Mouse (Mus musculus): ENCODE measurements around the gene B230118H07Rik. TPM values are rescaled to one million over a fixed set of nuclear protein-coding genes. Genes with fewer than 3 reads are reported as not detected.

The B230118H07Rik gene
- total and polyA plus RNA-seq, 2 experiments from 2014 or later: 21.4 to 50.7 TPM

- Histone ChIP-seq H3K9ac (replicated peaks; ENCODE audit: low read length, poor library complexity, severe bottlenecking) (no peak overlapping the region), H3K36me3 (ENCODE audit: insufficient read depth, low read length) (no peaks in the 10 kb centered on the region), H3K4me2 (ENCODE audit: low read depth, low read length, poor library complexity, severe bottlenecking) (no peak overlapping the region), H3K27me3 (ENCODE audit: insufficient read depth, low read length) (no peaks in the 10 kb centered on the region), H3K27ac (ENCODE audit: low read depth, low read length) (no peak overlapping the region), H3K4me1 (ENCODE audit: insufficient read depth, low read length) (no peaks in the 10 kb centered on the region), H3K4me3 (ENCODE audit: low read depth, low read length) (no peak overlapping the region), H3K9me3 (ENCODE audit: low read length) (no peaks in the 10 kb centered on the region)
- 34% methylated on average over 8 of the region's 8 CpGs for WGBS
- TF ChIP-seq CTCF (IDR thresholded peaks at IDR 0.05): no peak
- ATAC-seq (ENCODE audit: low FRiP score) (no peak), DNase-seq (ENCODE audit: low spot score) (peak; percentile 41)
Observed at GRCm38 (mm10) chr2:101591356-101591755, 58.0 kb downstream of the B230118H07Rik start.

GRCm38 (mm10) chr2:101581418-101581817 lies 67.9 kb downstream of the B230118H07Rik start:
- H3K9ac ChIP-seq (replicated peaks; ENCODE audit: low read length, poor library complexity, severe bottlenecking): no peak overlapping the region
- WGBS: 82% methylated on average over 3 of the region's 3 CpGs
- no peak overlapping the region for H3K27ac ChIP-seq (ENCODE audit: low read depth, low read length)
- no peak overlapping the region for H3K4me2 ChIP-seq (ENCODE audit: low read depth, low read length, poor library complexity, severe bottlenecking)
- no peaks in the 10 kb centered on the region for H3K27me3 ChIP-seq (ENCODE audit: insufficient read depth, low read length)
- no peaks in the 10 kb centered on the region for H3K9me3 ChIP-seq (ENCODE audit: low read length)
- ATAC-seq (ENCODE audit: low FRiP score) (no peak), DNase-seq (ENCODE audit: low spot score) (no peak)
- H3K4me1 ChIP-seq (ENCODE audit: insufficient read depth, low read length): no peaks in the 10 kb centered on the region
- TF ChIP-seq CTCF (IDR thresholded peaks at IDR 0.05): no peak
- no peaks in the 10 kb centered on the region for H3K36me3 ChIP-seq (ENCODE audit: insufficient read depth, low read length)
- no peak overlapping the region for H3K4me3 ChIP-seq (ENCODE audit: low read depth, low read length)

GRCm38 (mm10) chr2:101580977-101581376 lies 68.4 kb downstream of the B230118H07Rik start:
- Histone ChIP-seq H3K36me3 (ENCODE audit: insufficient read depth, low read length) (no peaks in the 10 kb centered on the region), H3K9me3 (ENCODE audit: low read length) (no peaks in the 10 kb centered on the region), H3K27me3 (ENCODE audit: insufficient read depth, low read length) (no peaks in the 10 kb centered on the region), H3K4me1 (ENCODE audit: insufficient read depth, low read length) (no peaks in the 10 kb centered on the region), H3K4me2 (ENCODE audit: low read depth, low read length, poor library complexity, severe bottlenecking) (no peak overlapping the region), H3K27ac (ENCODE audit: low read depth, low read length) (no peak overlapping the region), H3K4me3 (ENCODE audit: low read depth, low read length) (no peak overlapping the region), H3K9ac (replicated peaks; ENCODE audit: low read length, poor library complexity, severe bottlenecking) (no peak overlapping the region)
- ATAC-seq (ENCODE audit: low FRiP score) (no peak), DNase-seq (ENCODE audit: low spot score) (no peak)
- 91% methylated on average over 3 of the region's 3 CpGs for WGBS
- no peak for TF ChIP-seq CTCF (IDR thresholded peaks at IDR 0.05)

GRCm38 (mm10) chr2:101580428-101580827 lies 68.9 kb downstream of the B230118H07Rik start:
- no peaks in the 10 kb centered on the region for H3K9me3 ChIP-seq (ENCODE audit: low read length)
- no peak for ATAC-seq (ENCODE audit: low FRiP score)
- TF ChIP-seq CTCF (IDR thresholded peaks at IDR 0.05): no peak
- whole genome bisulfite sequencing: 69% methylated on average over 1 of the region's 1 CpGs
- H3K27me3 ChIP-seq (ENCODE audit: insufficient read depth, low read length): no peaks in the 10 kb centered on the region
- H3K27ac ChIP-seq (ENCODE audit: low read depth, low read length): no peak overlapping the region
- no peak overlapping the region for H3K4me2 ChIP-seq (ENCODE audit: low read depth, low read length, poor library complexity, severe bottlenecking)
- H3K4me3 ChIP-seq (ENCODE audit: low read depth, low read length): no peak overlapping the region
- no peaks in the 10 kb centered on the region for H3K4me1 ChIP-seq (ENCODE audit: insufficient read depth, low read length)
- no peaks in the 10 kb centered on the region for H3K36me3 ChIP-seq (ENCODE audit: insufficient read depth, low read length)
- no peak overlapping the region for H3K9ac ChIP-seq (replicated peaks; ENCODE audit: low read length, poor library complexity, severe bottlenecking)
- DNase-seq (ENCODE audit: low spot score): no peak

- H3K4me3 ChIP-seq (ENCODE audit: low read depth, low read length): no peak overlapping the region
- no peaks in the 10 kb centered on the region for H3K4me1 ChIP-seq (ENCODE audit: insufficient read depth, low read length)
- 83% methylated on average over 2 of the region's 2 CpGs for WGBS
- no peaks in the 10 kb centered on the region for H3K9me3 ChIP-seq (ENCODE audit: low read length)
- DNase-seq (ENCODE audit: low spot score) (no peak), ATAC-seq (ENCODE audit: low FRiP score) (no peak)
- no peak overlapping the region for H3K4me2 ChIP-seq (ENCODE audit: low read depth, low read length, poor library complexity, severe bottlenecking)
- H3K27ac ChIP-seq (ENCODE audit: low read depth, low read length): no peak overlapping the region
- H3K9ac ChIP-seq (replicated peaks; ENCODE audit: low read length, poor library complexity, severe bottlenecking): no peak overlapping the region
- no peak for TF ChIP-seq CTCF (IDR thresholded peaks at IDR 0.05)
- no peaks in the 10 kb centered on the region for H3K36me3 ChIP-seq (ENCODE audit: insufficient read depth, low read length)
- H3K27me3 ChIP-seq (ENCODE audit: insufficient read depth, low read length): no peaks in the 10 kb centered on the region
Observed at GRCm38 (mm10) chr2:101580027-101580426, 69.3 kb downstream of the B230118H07Rik start.

GRCm38 (mm10) chr2:101577243-101577642 lies 72.1 kb downstream of the B230118H07Rik start:
- Histone ChIP-seq H3K9ac (replicated peaks; ENCODE audit: low read length, poor library complexity, severe bottlenecking) (no peak overlapping the region), H3K27ac (ENCODE audit: low read depth, low read length) (no peak overlapping the region), H3K36me3 (ENCODE audit: insufficient read depth, low read length) (no peaks in the 10 kb centered on the region), H3K4me3 (ENCODE audit: low read depth, low read length) (no peak overlapping the region), H3K4me2 (ENCODE audit: low read depth, low read length, poor library complexity, severe bottlenecking) (no peak overlapping the region), H3K9me3 (ENCODE audit: low read length) (no peaks in the 10 kb centered on the region), H3K4me1 (ENCODE audit: insufficient read depth, low read length) (no peaks in the 10 kb centered on the region), H3K27me3 (ENCODE audit: insufficient read depth, low read length) (no peaks in the 10 kb centered on the region)
- ATAC-seq (ENCODE audit: low FRiP score) (no peak), DNase-seq (ENCODE audit: low spot score) (no peak)
- TF ChIP-seq CTCF (IDR thresholded peaks at IDR 0.05): no peak
- WGBS: 88% methylated on average over 4 of the region's 4 CpGs
